Mouse (Mus musculus) cerebellum, adult 9-11 months (tissue): ENCODE measurements at regions not wholly inside any gene's neighbourhood (a gene's known extent, or its start where the extent isn't known, plus 50 kb on each side); places are given as distances from the start of the nearest gene placed in this dataset.

ENCODE experiments used
- DNase-seq: peaks from one replicate; pipeline ENCODE4 v3.0.0; 2022

DNA sequence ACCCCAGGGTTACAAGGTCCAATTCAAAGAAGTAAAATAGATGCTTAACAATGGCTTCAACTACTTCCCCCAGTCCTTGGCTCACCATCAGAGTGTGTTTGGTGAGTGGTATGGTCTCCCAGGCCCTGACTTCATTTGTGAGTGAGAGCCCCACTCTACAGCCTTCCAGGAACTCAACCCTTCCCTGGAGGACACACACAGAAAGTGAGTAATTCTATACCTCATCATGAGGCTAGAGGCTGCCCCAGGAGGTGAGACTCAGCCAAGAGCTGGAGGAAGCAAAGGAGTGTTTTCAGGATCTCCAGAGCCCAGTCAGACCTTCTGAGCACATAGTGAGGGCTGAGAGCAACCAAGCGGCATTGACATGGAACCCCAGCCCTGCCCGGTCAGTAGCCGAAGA is 200.6 kb downstream of the Xxylt1 start:
- no peak for DNase-seq

DNA sequence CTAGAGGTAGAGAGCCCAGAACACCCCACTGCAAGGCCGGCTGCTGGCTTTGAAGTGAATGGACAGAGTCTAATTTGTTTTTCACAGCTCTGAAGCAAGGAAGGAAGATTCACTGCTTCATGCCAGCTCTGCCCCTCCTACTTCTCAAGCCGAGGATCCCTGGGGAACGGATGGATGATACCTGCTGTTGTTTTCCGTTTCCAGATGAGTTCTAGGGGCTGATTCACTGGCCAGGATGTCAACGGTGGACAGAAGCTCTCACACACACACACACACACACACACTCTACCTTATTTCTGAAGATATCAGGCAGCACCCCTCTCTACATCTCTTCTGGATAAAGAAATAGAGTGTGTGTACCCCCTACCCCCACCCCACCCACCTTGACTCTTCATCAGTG is 200.0 kb downstream of the Xxylt1 start:
- no peak for DNase-seq

DNA sequence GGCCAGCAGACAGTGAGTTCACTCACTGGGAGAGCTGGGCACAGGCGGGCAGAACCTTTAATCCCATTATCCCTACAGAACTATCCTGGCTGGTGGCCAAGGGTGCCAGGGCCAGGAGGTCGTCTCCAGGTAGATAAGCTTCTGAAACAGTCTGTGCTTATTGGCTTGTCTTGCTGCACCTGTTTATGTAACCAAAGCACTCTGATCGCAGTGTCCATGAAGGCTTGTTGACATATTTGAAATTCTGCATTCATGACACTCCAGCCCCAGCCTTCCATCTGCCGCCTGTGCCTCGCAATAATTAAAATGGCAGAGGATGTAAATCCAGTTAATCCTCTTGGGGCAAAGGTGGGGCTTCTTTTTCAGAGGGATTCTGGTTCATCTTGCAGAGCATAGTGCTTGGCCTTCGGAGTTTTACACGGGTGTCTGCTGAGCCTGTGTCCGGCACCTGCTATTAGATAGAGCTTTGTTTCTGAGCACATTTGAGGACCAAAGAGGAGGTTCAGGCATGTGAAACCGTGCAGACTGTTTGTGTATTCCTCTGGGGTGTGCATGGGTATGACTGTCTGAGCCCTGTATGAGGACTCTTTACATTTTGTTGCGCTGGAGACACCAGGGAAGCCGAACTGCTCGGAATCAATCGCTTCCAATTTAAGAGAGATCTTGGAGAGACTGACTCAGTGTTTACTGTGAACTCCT is 197.6 kb downstream of the Xxylt1 start:
- no peak for DNase-seq

DNA sequence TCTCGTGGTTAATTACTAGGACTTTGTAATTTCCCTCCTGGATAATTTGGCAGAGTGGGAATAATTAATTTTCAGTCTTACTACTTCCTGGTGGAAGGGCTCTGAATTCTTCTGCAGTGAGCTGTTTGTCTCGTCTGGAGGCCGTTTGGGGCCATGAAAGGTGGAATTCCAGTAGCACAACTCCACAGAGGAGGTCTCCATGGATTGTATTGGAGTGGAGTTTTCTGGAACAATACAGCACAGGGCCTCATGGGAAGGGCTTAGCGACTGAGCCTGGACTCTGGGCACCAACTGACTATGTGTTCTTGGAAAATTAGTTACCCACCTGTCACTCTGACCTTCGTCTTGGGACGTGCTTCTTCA is 197.1 kb downstream of the Xxylt1 start:
- DNase-seq: no peak

DNA sequence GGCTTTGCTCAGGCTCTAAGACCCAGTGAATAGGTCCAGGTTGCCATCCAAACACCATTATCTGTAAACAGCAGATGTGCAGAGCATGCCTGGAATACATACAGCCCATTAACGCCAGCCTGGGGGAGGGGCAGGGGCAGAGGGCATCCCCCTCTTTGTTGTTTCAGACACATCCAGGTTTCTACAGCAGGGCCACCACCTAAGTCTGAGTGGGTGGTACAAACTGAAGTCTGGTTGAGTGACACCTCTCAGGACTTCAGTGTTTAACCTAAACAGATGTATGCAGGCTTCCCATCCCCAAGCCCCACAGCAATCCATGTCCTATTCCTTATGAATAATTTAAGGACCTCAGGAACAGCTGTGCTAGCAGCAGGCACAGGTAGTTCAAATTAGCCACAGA is 194.2 kb downstream of the Xxylt1 start:
- no peak for DNase-seq

DNA sequence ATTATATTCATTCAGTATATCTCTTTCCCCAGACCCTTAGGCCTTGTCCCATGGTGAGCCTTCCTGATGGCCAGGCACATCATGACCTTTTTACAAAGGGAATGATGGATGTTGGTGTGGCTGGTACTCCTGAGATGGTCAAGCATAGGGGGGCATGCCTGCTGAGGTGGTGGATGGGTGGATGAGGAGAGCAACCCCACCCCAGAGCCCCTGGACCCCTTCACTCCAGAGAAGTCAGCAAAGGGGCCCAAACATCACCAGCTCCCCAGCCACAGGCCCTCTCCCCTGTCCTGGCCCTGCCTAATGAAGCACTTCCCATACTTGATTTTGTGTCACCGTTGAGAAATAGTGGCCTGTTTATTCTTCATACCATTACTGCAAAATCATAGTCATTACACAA is 193.7 kb downstream of the Xxylt1 start:
- no peak for DNase-seq

DNA sequence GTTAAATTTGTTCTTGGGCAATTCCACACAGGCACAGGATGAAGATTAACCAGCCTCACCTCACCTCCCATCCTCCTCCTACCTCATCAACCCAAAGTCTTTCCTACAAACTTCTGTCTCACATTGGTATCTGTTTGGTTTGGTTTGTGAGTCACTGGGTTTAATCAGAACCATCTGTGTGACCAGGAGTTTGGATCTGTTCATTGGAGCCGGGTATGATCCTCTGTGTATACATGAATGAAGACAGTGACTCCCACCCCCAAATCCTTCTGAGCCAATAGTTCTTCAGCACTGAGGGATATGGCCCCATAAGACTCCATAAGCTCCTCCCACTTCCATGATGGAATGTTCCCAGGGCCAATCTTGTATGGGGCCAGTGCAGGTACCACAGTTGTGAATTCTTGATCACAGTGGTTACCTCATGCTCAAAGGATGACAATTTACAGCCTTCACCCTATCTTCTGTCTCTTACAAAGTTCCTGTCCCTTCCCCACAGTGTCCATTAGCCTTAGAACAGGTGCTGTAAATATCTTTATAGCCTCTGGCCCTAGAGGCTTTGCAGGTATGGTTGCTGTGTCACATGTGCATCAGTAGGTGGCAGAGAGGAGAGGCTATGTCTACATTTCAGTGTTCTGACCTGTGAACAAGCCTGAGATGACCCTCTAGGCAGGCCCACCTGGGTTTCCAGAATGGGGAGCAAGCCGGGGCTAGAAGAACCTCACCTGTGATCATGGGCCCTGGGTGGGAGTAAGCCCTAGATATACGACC is 192.5 kb downstream of the Xxylt1 start:
- DNase-seq: no peak

DNA sequence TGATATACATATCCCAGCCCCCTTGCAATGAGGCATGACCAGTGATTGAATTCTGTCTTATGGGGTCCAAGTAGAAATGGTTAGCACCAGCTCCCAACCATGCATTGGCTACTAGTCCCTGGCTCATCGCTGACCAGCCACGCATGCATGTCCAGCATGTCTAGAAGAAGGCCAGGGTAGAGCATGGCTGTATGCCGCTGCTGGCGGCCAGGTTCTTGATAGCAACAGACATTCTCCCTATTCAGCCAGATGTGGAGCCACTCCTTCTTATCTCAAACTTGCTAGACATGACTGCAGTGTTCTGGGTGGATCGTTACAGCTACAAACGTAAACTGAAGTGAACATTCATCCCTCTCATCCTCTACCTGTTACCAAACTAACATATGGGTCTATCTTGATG is 188.6 kb downstream of the Xxylt1 start:
- DNase-seq: no peak

DNA sequence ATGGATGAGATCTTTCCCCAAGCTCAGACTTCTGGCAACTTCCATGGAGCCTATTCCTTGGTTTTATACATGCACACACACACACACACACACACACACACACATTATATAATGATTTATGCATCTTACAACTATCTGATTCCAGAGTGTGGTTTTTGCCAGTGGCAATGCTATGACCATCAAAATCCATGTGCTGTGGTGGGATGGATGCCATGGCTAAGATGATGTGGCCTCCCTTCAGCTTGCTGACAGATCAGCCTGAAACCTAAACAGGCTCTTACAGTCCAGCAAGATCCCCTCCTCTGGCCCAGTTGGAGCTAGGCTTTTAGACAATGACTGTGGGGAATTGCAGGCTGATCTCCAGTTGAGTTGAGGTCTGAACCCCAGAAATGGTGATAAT is 187.1 kb downstream of the Xxylt1 start:
- no peak for DNase-seq

DNA sequence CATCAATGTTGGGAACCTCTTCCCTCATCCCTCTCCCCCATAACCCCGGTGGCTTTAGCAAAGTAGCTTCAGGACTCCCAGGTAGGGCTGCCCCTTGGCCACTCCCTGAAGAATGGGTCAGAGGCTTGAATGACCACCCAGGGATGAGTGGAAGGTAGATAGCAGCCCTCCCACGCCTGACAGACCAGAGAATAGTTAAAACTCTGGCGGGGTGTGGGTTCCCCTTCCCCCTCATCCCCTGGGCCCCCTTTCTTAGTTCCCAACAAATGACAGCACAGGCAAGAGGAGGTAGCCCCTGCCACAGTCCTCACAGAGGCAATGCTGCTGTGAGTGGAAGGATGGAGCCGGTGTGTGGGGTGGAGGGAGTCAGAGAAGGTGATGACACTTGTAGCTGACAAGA is 186.2 kb downstream of the Xxylt1 start:
- DNase-seq: no peak

DNA sequence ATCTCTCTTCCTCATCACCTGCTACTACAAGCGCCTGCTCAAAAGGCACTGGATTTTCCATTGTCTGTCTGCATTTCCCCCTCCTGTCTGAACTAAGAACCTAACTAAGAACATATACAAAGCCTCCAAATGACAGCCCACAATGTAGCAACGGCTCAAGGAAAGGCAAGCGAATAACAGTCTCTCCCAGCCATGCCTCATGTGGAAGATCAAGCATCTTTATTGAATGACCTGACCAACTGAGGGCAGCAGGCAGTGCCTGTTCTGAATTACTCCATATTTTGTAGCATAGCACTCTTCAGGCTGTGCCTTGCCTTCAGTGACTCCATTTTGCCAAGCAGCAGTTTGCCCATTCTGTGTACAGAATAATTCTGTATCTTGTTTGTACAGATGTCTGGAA is 183.9 kb downstream of the Xxylt1 start:
- DNase-seq: no peak

DNA sequence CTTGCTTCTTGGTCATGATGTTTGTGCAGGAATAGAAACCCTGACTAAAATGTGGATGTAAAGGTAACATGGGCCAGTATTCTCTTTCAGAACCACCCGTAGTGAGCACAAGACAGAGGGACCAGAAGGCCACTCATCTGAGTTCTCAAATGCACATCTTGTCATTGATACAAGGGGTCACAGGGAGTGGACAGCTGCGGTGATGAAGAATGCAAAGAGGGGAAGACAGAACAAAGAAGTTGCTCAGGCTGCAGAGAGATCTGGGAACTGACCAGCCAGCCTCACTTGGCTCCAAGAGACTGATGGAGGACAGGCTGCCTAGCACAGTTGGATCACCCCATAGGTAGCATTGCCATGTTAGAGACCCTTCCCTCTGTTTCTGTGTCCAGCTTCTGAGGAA is 181.1 kb downstream of the Xxylt1 start:
- no peak for DNase-seq

DNA sequence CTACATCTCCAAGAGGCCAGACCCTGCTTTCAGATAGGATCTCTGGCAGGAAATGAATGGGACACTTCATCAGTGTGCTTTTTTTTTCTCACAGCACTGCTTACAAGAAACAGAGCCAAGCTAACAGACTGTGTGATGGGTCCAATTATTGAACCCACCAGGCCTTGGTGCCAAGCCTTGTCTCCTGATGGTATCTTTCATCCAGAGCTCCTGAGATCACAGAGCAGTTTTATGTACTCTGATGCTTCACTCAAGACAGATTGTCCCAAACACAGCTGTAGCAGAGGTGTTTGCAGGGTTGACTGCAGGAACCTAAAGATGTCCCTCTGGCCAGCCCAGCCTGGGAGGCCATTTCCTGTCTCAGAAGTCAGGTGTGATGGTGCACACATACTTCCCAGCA is 179.9 kb downstream of the Xxylt1 start:
- DNase-seq: no peak
